Mouse (Mus musculus) layer of hippocampus, adult 18-20 months (tissue): ENCODE measurements around the gene Nek5. TPM values are rescaled to one million over a fixed set of nuclear protein-coding genes. Genes with fewer than 3 reads are reported as not detected.

Source experiments
- DNase-seq, 2 experiments: peaks; one replicate each; pipeline ENCODE4 v3.0.0; 2022; ENCODE audit warnings: low spot score in 2 of 2
- total RNA-seq, 2 experiments: library from RNA; stranded (reverse); gene quantifications; 2 replicates each; pipeline ENCODE4 v1.2.3; 2021

Gene Nek5
- total RNA-seq, 2 experiments from 2014 or later = 0.12 to 0.15 TPM

DNA sequence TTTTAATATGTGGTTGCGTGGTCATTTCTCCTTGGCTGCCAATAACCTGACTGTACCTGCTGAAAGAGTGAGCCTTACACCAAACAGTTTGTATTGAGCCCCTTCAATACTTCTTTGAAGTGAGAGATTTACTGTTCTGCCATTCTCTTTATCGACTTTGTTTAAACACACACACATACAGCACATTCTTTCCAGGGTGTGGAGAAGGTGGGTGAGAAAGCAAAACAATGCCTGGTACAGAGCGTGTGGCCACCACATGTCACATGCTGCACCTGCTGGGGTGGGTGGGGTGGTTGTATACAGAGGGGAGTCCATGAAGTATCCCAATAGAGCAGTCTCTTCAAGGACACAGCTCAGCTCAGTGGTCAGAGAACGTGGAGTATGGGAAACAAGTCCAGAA lies 99.6 kb downstream of the Nek5 start:
- no peak for DNase-seq

Other genes with a start within 250 kb of the Nek5 start
- not detected for gene Defb9, start 239.6 kb downstream of the Nek5 start, total RNA-seq
- not detected for gene Defb11, start 218.6 kb downstream of the Nek5 start, total RNA-seq
- gene Defb15, start 192.3 kb downstream of the Nek5 start, total RNA-seq = not detected
- not detected for gene Defb35, start 186.7 kb downstream of the Nek5 start, total RNA-seq
- gene Defb13, start 178.3 kb downstream of the Nek5 start, total RNA-seq = not detected
- gene Fam90a1a, start 166.3 kb downstream of the Nek5 start, total RNA-seq = not detected
- gene Ccdc70, start 155.3 kb downstream of the Nek5 start, total RNA-seq = not detected
- gene Atp7b, start 64.7 kb downstream of the Nek5 start, total RNA-seq = 1 to 10 TPM; 1.4 to 1.6 TPM
- gene Alg11, start 64.3 kb downstream of the Nek5 start, total RNA-seq = 10 to 100 TPM; 38.3 to 40.5 TPM
- 1 to 10 TPM; 2.5 to 3.0 TPM for gene Nek3, start 41.4 kb upstream of the Nek5 start, total RNA-seq
- gene Ckap2, start 60.8 kb upstream of the Nek5 start, total RNA-seq = under 1 TPM; 0.20 to 0.32 TPM
- gene Vps36, start 67.8 kb upstream of the Nek5 start, total RNA-seq = 10 to 100 TPM; 23.7 to 25.5 TPM
- gene Thsd1, start 102.3 kb upstream of the Nek5 start, total RNA-seq = 1 to 10 TPM; 2.6 to 3.1 TPM
- not detected for gene Tpte, start 158.4 kb upstream of the Nek5 start, total RNA-seq